Mouse (Mus musculus) neural tube, embryonic 11.5 days (tissue): ENCODE results near the gene Gm10972. TPM values are rescaled to one million over a fixed set of nuclear protein-coding genes. Genes with fewer than 3 reads are reported as not detected.
A peak's percentile ranks its signal among the peaks of the same experiment; 100 is the strongest.
"Not testable (repeated sequence)": the region's sequence is repeated elsewhere in the genome, so short reads cannot be mapped to it uniquely, and the experiment has no call there.

Experiments used
- ATAC-seq: fragments of 200-750 bp; cut with Nextera tagmentation; 2 replicates; pipeline ENCODE4 v1.8.0; 2017; ENCODE audit warnings: moderate number of reproducible peaks, mild to moderate bottlenecking, moderate TSS enrichment, moderate library complexity; ENCODE audit not compliant: insufficient read depth, low FRiP score, low TSS enrichment
- DNase-seq: peaks from one replicate; pipeline ENCODE4 v3.0.0-alpha.2; 2015; ENCODE audit warnings: low spot score
- H3K27ac ChIP-seq: fragments of 300-500 bp; sonication (generic); 2 replicates; pipeline ENCODE4 v1.5.1; 2014; ENCODE audit warnings: low read depth, mild to moderate bottlenecking, low read length
- H3K27me3 ChIP-seq: fragments of 300-500 bp; sonication (generic); 2 replicates; pipeline ENCODE4 v1.6.1; 2014; ENCODE audit warnings: mild to moderate bottlenecking, low read length, mixed read lengths; ENCODE audit not compliant: control insufficient read depth, insufficient read depth
- H3K36me3 ChIP-seq: fragments of 300-500 bp; sonication (generic); 2 replicates; pipeline ENCODE4 v1.6.1; 2014; ENCODE audit warnings: mild to moderate bottlenecking, low read length, moderate library complexity, mixed read lengths; ENCODE audit not compliant: control insufficient read depth, insufficient read depth
- H3K4me1 ChIP-seq: fragments of 300-500 bp; sonication (generic); 2 replicates; pipeline ENCODE4 v1.6.1; 2014; ENCODE audit warnings: low read length, mixed read lengths; ENCODE audit not compliant: control insufficient read depth, insufficient read depth
- H3K4me2 ChIP-seq: fragments of 300-500 bp; sonication (generic); 2 replicates; pipeline ENCODE4 v1.6.1; 2014; ENCODE audit warnings: low read depth, mild to moderate bottlenecking, moderate library complexity
- H3K4me3 ChIP-seq: fragments of 300-500 bp; sonication (generic); 2 replicates; pipeline ENCODE4 v1.5.1; 2014; ENCODE audit warnings: low read depth, low read length
- H3K9ac ChIP-seq: fragments of 300-500 bp; sonication (generic); 2 replicates; pipeline ENCODE4 v1.6.1; 2014; ENCODE audit warnings: mild to moderate bottlenecking, low read length
- H3K9me3 ChIP-seq: fragments of 300-500 bp; sonication (generic); 2 replicates; pipeline ENCODE4 v1.6.1; 2016; ENCODE audit warnings: low read length; ENCODE audit not compliant: control insufficient read depth
- WGBS: fragments of 180-500 bp; shearing (Covaris S2); extraction: QIAGEN DNeasy Blood & Tissue Kit; methylation state at CpG from one replicate; pipeline ENCODE4 v1.1.7; 2014; 5-methylcytosine and 5-hydroxymethylcytosine counted together
- polyA plus RNA-seq: library from polyadenylated mRNA; unstranded; fragments of >200 nt; fragmentation: Nextera tagmentation; extraction: Ambion mirVana; gene quantifications from 2 replicates; pipeline ENCODE4 v1.2.1, GENCODE M21; 2014

The Gm10972 gene
- polyA plus RNA-seq, 1 experiment from 2014 or later: not detected

GRCm38 (mm10) chr3:94650409-94650808 is 7.5 kb downstream of the Gm10972 start:
- WGBS: 81% methylated on average over 7 of the region's 7 CpGs

GRCm38 (mm10) chr3:94653967-94654366 is 11.1 kb downstream of the Gm10972 start:
- H3K4me1 ChIP-seq, DNase-seq, H3K9ac ChIP-seq, ATAC-seq, H3K4me3 ChIP-seq, H3K4me2 ChIP-seq, H3K27ac ChIP-seq, H3K27me3 ChIP-seq, H3K36me3 ChIP-seq, H3K9me3 ChIP-seq: not testable (repeated sequence)
- WGBS: 79% methylated on average over 1 of the region's 1 CpGs

More at GRCm38 (mm10) chr3:94650409-94650808, 7.5 kb downstream of the Gm10972 start:
- H3K4me1 ChIP-seq: 0 out of 2 replicates have a peak, but pooled peaks cover 2% of the 10 kb centered on the region
- H3K27ac ChIP-seq: no peak overlapping the region
- DNase-seq (no peak), ATAC-seq (no peak)
- no peaks in the 10 kb centered on the region for H3K36me3 ChIP-seq
- no peaks in the 10 kb centered on the region for H3K27me3 ChIP-seq
- H3K9me3 ChIP-seq: no peaks in the 10 kb centered on the region
- H3K4me2 ChIP-seq: no peak overlapping the region
- no peak overlapping the region for H3K4me3 ChIP-seq
- H3K9ac ChIP-seq: no peak overlapping the region

GRCm38 (mm10) chr3:94657852-94658739 is 15.2 kb downstream of the Gm10972 start:
- not testable (repeated sequence) for H3K9ac ChIP-seq, H3K9me3 ChIP-seq, H3K27me3 ChIP-seq, H3K27ac ChIP-seq, H3K36me3 ChIP-seq, H3K4me1 ChIP-seq
- WGBS: 2% methylated on average over 23 of the region's 47 CpGs
- peak overlapping the region; percentile 27; the same call in 1 of the 2 replicates for H3K4me3 ChIP-seq
- H3K4me2 ChIP-seq: peak overlapping the region; percentile 55
- peak; percentile 60 for ATAC-seq
- DNase-seq: peak; percentile 24

- not testable (repeated sequence) for H3K4me1 ChIP-seq, H3K36me3 ChIP-seq, H3K27ac ChIP-seq, H3K27me3 ChIP-seq, DNase-seq, H3K9me3 ChIP-seq, H3K9ac ChIP-seq
- WGBS: 0% methylated on average over 18 of the region's 33 CpGs
- H3K4me2 ChIP-seq: peak within 1 kb of the TSS; percentile 55
- H3K4me3 ChIP-seq: peak within 1 kb of the TSS; percentile 27; the same call in 1 of the 2 replicates
- peak; percentile 88 for ATAC-seq
These were observed 15.8 kb downstream of the Gm10972 start, which contains the start of gene Tuft1 for GRCm38 (mm10) chr3:94658740-94659095. Tuft1 (minus strand) TSS chr3:94658872.

GRCm38 (mm10) chr3:94659142-94659748 is 16.3 kb downstream of the Gm10972 start:
- H3K9ac ChIP-seq, H3K4me1 ChIP-seq, H3K4me2 ChIP-seq, H3K4me3 ChIP-seq, H3K36me3 ChIP-seq, H3K27ac ChIP-seq, DNase-seq, ATAC-seq, H3K27me3 ChIP-seq, H3K9me3 ChIP-seq: not testable (repeated sequence)
- WGBS: 27% methylated on average over 8 of the region's 10 CpGs

DNA sequence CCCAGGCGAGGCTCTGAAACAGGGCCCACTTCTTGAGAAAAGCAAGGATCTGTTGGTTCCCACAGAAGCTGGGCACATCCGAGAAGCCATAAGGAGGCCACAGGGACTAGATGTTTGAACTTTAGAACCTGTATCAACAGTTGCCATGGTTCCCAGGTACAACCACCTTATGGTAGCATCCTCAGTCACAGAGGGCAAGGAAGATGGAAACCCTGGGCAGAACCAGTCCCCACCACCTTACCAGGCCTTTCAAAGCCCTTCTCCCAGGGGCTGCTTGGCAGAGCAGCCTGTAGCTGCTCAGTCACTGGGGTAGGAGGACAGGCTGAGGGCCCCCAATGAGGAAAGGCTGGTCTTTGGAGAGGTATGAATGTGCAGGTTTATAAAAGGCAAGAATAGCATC is 17.9 kb downstream of the Gm10972 start:
- ATAC-seq, H3K4me3 ChIP-seq, H3K27ac ChIP-seq, H3K36me3 ChIP-seq, H3K4me1 ChIP-seq, H3K4me2 ChIP-seq, H3K9ac ChIP-seq, DNase-seq, H3K9me3 ChIP-seq, H3K27me3 ChIP-seq: not testable (repeated sequence)
- 89% methylated on average over 2 of the region's 2 CpGs for WGBS

DNA sequence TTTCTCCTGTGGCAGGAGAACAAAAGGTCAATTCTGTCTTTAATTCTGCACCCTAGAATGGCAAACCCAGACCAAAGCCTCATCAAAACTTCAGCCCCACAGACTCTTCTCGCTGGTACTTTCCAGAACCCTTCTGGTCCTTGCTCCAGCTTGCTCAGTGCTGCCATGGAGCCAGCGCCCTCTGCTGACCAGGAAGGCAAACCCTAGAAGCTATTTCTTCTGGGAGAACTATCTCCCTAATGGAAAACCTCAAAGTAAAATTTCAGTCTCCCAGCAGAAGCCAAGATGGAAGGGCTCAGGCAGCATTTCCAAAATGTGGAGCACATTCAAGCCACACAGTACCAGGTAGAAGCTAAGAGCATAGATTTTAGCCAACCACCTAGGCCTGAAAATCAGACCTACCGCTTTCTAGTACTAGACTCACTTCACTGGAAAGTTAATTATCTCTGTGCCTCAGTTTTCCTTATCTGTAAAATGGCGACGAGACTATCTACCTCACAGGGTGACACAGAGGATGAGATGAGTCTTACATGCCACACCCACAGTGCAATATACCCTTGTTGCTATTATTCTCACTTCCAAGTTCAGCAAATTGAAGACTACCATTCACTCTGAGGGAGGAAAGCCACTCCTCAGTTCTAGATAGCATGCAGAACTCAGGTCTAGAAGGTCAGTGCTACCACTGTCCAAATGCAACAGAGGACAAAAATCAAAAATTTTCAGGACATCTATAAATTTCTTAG is 22.3 kb downstream of the Gm10972 start:
- H3K27ac ChIP-seq, H3K9ac ChIP-seq, DNase-seq, H3K27me3 ChIP-seq, H3K36me3 ChIP-seq, H3K9me3 ChIP-seq, H3K4me2 ChIP-seq, H3K4me3 ChIP-seq, H3K4me1 ChIP-seq, ATAC-seq: not testable (repeated sequence)
- 90% methylated on average over 3 of the region's 5 CpGs for WGBS

- H3K4me2 ChIP-seq, H3K4me1 ChIP-seq, H3K4me3 ChIP-seq, H3K9me3 ChIP-seq, H3K36me3 ChIP-seq, H3K9ac ChIP-seq, H3K27me3 ChIP-seq, H3K27ac ChIP-seq, ATAC-seq, DNase-seq: not testable (repeated sequence)
- 53% methylated on average over 7 of the region's 7 CpGs for WGBS
These were observed 23.0 kb downstream of the Gm10972 start for GRCm38 (mm10) chr3:94665896-94666295.
